Mouse (Mus musculus): Measurements from ENCODE around the gene Ccl21a.
"Not testable (repeated sequence)": the region's sequence is repeated elsewhere in the genome, so short reads cannot be mapped to it uniquely, and the experiment has no call there.

Gene Ccl21a

DNA sequence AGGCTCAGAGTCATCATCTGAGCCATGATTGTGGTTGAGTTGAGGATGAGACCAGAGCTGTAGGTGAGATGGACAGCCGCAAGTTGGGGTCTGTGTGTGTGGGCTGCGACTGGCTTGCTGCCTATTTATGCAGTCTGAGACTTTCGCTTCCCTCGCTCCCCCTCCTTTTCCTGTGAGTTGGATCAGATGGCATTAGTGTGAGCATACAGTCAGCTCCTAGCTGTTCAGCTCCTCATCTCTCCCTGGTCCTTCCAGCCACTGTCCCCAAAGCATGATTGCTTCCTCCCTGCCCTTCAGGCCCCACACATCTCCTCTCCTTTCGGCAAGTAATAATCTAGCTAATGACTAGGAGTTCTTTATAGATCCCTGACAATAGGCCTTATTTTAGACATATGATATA, at the start of gene Ccl21a:
TSS of gene Ccl21a (minus strand) at position 101 of the 400 bp plus-strand sequence.
- not testable (repeated sequence) for DNase-seq

DNA sequence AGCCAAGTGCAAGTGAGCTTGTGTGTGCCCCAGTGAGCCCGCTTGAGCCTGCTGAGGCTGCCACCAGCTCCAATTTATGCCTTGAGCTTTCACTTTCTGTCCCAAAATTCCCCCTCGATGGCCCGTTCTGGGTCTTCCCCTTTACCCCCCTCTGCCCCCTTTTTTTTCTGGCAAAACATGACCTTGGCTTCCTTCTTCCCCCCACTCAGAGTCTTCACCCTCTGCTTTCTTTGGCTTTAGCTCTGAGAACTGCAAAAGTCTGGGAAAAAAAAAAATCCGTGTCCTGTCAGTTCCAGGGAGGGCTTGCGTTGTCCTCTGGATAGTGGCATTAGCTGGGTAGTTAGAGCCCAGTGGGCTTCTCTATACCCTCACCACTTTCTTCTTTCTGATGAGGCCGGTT, 17.3 kb downstream of the Ccl21a start, which contains the start of gene Ccl19:
TSS of gene Ccl19 (minus strand) at position 101 of the 400 bp plus-strand sequence.
- DNase-seq = not testable (repeated sequence)

DNA sequence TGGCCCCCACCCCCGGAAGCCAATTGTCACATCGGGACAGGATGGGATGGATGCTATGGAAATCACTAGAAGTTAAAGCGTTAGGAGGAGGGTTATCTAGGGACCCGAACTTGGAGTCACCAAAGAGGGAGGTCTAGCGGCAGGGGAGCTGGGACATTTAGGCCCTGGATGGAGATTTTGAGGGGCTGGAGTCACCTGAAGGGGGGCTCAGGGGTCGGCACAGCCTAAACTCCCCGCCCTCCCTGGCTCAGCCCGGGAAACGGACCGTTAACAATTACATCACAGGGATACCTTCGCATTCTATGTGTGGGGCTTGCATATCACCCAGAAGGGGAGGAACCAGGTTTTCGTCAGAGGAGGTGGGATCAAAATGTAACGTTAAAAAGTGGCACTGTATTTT, 38.5 kb downstream of the Ccl21a start, which contains the start of gene 4930578G10Rik:
TSS of gene 4930578G10Rik (plus strand) at position 301 of the 400 bp plus-strand sequence.
- not testable (repeated sequence) for DNase-seq

Data from kidney, postnatal 25 days (tissue).